Mouse (Mus musculus): ENCODE measurements at regions not wholly inside any gene's neighbourhood (a gene's known extent, or its start where the extent isn't known, plus 50 kb on each side); places are given as distances from the start of the nearest gene placed in this dataset.

DNA sequence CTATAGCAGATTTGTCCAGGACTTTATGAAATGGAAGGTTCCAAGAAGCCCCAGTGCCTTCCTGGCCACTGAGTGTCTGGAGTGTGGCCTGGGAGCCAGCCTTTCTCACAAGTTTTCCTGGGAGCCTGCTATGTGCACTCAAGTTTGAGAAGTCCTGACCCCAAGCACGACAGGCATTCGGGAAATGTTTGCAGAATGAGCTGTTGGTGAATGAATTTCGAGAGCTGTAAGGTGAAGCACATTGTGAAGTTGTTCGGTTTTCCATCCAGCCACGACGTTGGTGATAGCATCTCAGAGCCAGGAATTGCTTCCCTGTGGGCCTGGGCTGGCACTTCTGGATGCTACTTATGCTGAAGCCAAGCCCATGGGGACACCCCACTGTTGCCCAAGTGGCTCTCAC lies 88.9 kb downstream of the Vegfa start:
- no peaks in the 10 kb centered on the region for H3K9me3 ChIP-seq
- WGBS, result 46% methylated on average over 6 of the region's 6 CpGs

GRCm38 (mm10) chr17:45941890-45942375 lies 90.2 kb downstream of the Vegfa start:
- 89% methylated on average over 4 of the region's 4 CpGs for WGBS
- no peaks in the 10 kb centered on the region for H3K36me3 ChIP-seq
- no peak overlapping the region for H3K4me3 ChIP-seq
- peaks cover 44% of the 10 kb centered on the region for H3K4me1 ChIP-seq
- H3K27ac ChIP-seq, result no peak overlapping the region
- no peaks in the 10 kb centered on the region for H3K27me3 ChIP-seq (ENCODE audit: insufficient read depth, poor library complexity, severe bottlenecking)
- H3K9me3 ChIP-seq, result no peaks in the 10 kb centered on the region
- DNase-seq (ENCODE audit: low spot score), result no peak

More for the DNA sequence above, 88.9 kb downstream of the Vegfa start:
- Histone ChIP-seq H3K27ac (no peak overlapping the region), H3K4me3 (no peak overlapping the region), H3K36me3 (no peaks in the 10 kb centered on the region), H3K4me1 (peaks cover 44% of the 10 kb centered on the region), H3K27me3 (ENCODE audit: insufficient read depth, poor library complexity, severe bottlenecking) (no peaks in the 10 kb centered on the region)
- DNase-seq (ENCODE audit: low spot score), result no peak

DNA sequence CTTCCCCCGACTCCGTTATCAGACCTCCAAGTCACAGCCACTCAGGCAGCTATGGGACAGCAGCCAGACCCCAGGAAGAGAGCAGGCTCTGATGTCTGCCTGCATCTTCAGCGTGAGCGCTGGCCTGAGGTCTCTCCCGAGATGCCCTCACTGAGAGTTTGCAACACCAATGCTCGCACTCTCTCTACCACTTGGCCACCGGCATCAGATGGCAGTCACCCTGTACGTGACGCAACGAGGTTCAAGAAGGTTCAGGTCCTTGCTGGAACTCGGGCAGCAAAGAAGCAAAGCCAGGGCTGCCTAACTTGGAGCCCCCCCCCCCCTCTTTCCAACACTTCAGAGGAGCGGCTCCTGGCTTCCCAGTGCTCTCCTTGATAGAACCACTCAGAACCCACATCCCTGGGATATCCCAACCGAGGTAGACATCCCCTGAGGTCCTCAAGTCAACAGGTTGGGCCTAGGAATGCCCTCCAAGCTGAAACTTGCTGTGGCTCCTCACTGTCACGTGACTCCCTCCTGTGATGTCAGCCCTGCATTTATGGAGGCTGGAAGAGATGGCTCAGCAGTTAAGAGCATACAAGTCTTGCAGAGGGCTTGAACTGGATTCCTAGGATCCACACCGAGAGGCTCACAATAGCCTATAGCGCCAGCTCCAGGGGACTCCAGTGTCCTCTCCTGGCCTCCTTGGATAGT lies 91.9 kb downstream of the Vegfa start:
- no peaks in the 10 kb centered on the region for H3K9me3 ChIP-seq
- peak overlapping the region; percentile 17 for H3K27ac ChIP-seq
- H3K4me1 ChIP-seq, result peaks cover 44% of the 10 kb centered on the region
- H3K4me3 ChIP-seq, result 0 out of 2 replicates have a peak overlapping the region, but pooled peaks have one; percentile 5
- no peak for DNase-seq (ENCODE audit: low spot score)
- no peaks in the 10 kb centered on the region for H3K36me3 ChIP-seq
- WGBS, result 54% methylated on average over 16 of the region's 16 CpGs
- peaks cover under 1% of the 10 kb centered on the region; the same call in 1 of the 2 replicates for H3K27me3 ChIP-seq (ENCODE audit: insufficient read depth, poor library complexity, severe bottlenecking)

- Histone ChIP-seq H3K9me3 (no peaks in the 10 kb centered on the region), H3K4me3 (no peak overlapping the region), H3K27ac (no peak overlapping the region), H3K4me1 (peaks cover 39% of the 10 kb centered on the region), H3K27me3 (ENCODE audit: insufficient read depth, poor library complexity, severe bottlenecking) (peaks cover 8% of the 10 kb centered on the region; the same call in 1 of the 2 replicates), H3K36me3 (no peaks in the 10 kb centered on the region)
- no peak for DNase-seq (ENCODE audit: low spot score)
- 30% methylated on average over 1 of the region's 1 CpGs for WGBS
Measured at GRCm38 (mm10) chr17:45938284-45938683, 93.9 kb downstream of the Vegfa start.

DNA sequence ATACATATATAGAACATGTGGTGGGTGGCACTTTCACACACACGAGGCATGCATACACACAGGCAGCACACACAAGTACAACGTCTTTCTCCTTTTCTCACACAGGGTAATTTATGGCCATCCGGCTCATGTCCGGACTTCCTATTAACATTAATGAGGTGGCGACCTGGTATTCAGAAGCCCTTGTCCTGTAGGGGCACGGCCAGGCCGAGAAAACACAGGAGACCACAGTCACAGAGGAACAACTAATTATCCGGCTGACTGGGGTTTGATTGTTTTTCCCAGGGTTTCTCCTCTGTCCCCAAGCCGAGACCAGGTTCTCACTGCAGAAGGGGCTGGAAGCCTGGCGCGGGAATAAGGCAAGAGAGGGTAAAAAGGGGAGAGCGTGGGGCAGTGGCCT lies 95.6 kb downstream of the Vegfa start:
- 78% methylated on average over 12 of the region's 12 CpGs for WGBS
- Histone ChIP-seq H3K36me3 (no peaks in the 10 kb centered on the region), H3K27me3 (ENCODE audit: insufficient read depth, poor library complexity, severe bottlenecking) (peaks cover 8% of the 10 kb centered on the region; the same call in 1 of the 2 replicates), H3K4me1 (peaks cover 48% of the 10 kb centered on the region), H3K4me3 (no peak overlapping the region), H3K9me3 (no peaks in the 10 kb centered on the region), H3K27ac (no peak overlapping the region)
- no peak for DNase-seq (ENCODE audit: low spot score)

- Histone ChIP-seq H3K36me3 (no peaks in the 10 kb centered on the region), H3K9me3 (no peaks in the 10 kb centered on the region), H3K27ac (peak overlapping the region; percentile 30; the same call in 1 of the 2 replicates), H3K27me3 (ENCODE audit: insufficient read depth, poor library complexity, severe bottlenecking) (peaks cover 8% of the 10 kb centered on the region; the same call in 1 of the 2 replicates), H3K4me1 (peaks cover 52% of the 10 kb centered on the region), H3K4me3 (no peak overlapping the region)
- 63% methylated on average over 4 of the region's 4 CpGs for WGBS
- DNase-seq (ENCODE audit: low spot score), result no peak
Measured at GRCm38 (mm10) chr17:45935291-45935690, 96.9 kb downstream of the Vegfa start.

- peaks cover 8% of the 10 kb centered on the region; the same call in 1 of the 2 replicates for H3K27me3 ChIP-seq (ENCODE audit: insufficient read depth, poor library complexity, severe bottlenecking)
- no peak overlapping the region for H3K4me3 ChIP-seq
- 29% methylated on average over 2 of the region's 2 CpGs for WGBS
- no peaks in the 10 kb centered on the region for H3K36me3 ChIP-seq
- no peaks in the 10 kb centered on the region for H3K9me3 ChIP-seq
- peaks cover 48% of the 10 kb centered on the region for H3K4me1 ChIP-seq
- peak overlapping the region; percentile 49; the same call in 1 of the 2 replicates for H3K27ac ChIP-seq
- DNase-seq (ENCODE audit: low spot score), result no peak
Measured at GRCm38 (mm10) chr17:45934002-45934401, 98.2 kb downstream of the Vegfa start.

GRCm38 (mm10) chr17:45933034-45933433 lies 99.1 kb downstream of the Vegfa start:
- no peak for DNase-seq (ENCODE audit: low spot score)
- Histone ChIP-seq H3K4me1 (peaks cover 48% of the 10 kb centered on the region), H3K36me3 (no peaks in the 10 kb centered on the region), H3K27ac (peak overlapping the region; percentile 49; the same call in 1 of the 2 replicates), H3K27me3 (ENCODE audit: insufficient read depth, poor library complexity, severe bottlenecking) (peaks cover 8% of the 10 kb centered on the region; the same call in 1 of the 2 replicates), H3K4me3 (no peak overlapping the region), H3K9me3 (no peaks in the 10 kb centered on the region)
- WGBS, result 44% methylated on average over 10 of the region's 10 CpGs

GRCm38 (mm10) chr17:45932611-45933010 lies 99.6 kb downstream of the Vegfa start:
- peaks cover 48% of the 10 kb centered on the region for H3K4me1 ChIP-seq
- WGBS, result 54% methylated on average over 6 of the region's 6 CpGs
- H3K36me3 ChIP-seq, result no peaks in the 10 kb centered on the region
- H3K27me3 ChIP-seq (ENCODE audit: insufficient read depth, poor library complexity, severe bottlenecking), result peaks cover 8% of the 10 kb centered on the region; the same call in 1 of the 2 replicates
- DNase-seq (ENCODE audit: low spot score), result no peak
- no peaks in the 10 kb centered on the region for H3K9me3 ChIP-seq
- H3K27ac ChIP-seq, result peak overlapping the region; percentile 49; the same call in 1 of the 2 replicates
- no peak overlapping the region for H3K4me3 ChIP-seq

- H3K27ac ChIP-seq, result peak overlapping the region; percentile 70
- no peaks in the 10 kb centered on the region for H3K36me3 ChIP-seq
- no peak for DNase-seq (ENCODE audit: low spot score)
- no peak overlapping the region for H3K4me3 ChIP-seq
- peaks cover 6% of the 10 kb centered on the region; the same call in 1 of the 2 replicates for H3K27me3 ChIP-seq (ENCODE audit: insufficient read depth, poor library complexity, severe bottlenecking)
- peaks cover 56% of the 10 kb centered on the region for H3K4me1 ChIP-seq
- WGBS, result 69% methylated on average over 7 of the region's 7 CpGs
- no peaks in the 10 kb centered on the region for H3K9me3 ChIP-seq
Measured at GRCm38 (mm10) chr17:45929591-45929990, 102.6 kb downstream of the Vegfa start.

DNA sequence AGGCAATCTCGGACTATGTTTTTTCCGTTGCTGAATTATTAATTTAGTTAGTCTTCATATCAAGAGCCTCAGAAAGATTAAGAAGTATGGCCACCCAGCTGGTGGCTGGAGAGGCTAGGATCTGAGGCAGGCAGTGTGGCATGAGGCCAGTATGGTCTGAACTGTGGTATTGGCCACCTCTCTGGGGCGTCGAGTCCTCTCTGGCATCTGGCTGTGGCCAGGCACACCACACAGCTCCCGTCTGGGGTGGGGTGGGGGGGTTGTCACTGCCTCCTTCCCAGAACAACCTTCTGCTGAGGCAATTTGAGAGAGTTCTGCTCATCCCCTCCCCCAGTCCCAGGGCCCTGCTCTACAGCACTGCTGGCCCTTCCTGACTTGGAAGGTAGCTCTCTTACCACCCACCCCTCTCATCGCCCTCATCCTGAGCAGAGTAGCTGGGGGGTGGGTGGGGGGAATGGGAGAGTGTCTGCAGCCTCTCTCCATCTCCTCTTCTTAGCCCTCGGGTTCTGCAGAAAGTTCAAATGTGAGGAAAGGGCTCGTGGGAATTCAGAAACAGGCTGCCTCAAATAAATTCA lies 103.2 kb downstream of the Vegfa start:
- Histone ChIP-seq H3K4me3 (no peak overlapping the region), H3K9me3 (no peaks in the 10 kb centered on the region), H3K27me3 (ENCODE audit: insufficient read depth, poor library complexity, severe bottlenecking) (peaks cover 6% of the 10 kb centered on the region; the same call in 1 of the 2 replicates), H3K27ac (peak overlapping the region; percentile 70; the same call in 1 of the 2 replicates), H3K36me3 (no peaks in the 10 kb centered on the region), H3K4me1 (peaks cover 53% of the 10 kb centered on the region)
- WGBS, result 68% methylated on average over 8 of the region's 8 CpGs
- no peak for DNase-seq (ENCODE audit: low spot score)

GRCm38 (mm10) chr17:45928013-45928412 lies 104.2 kb downstream of the Vegfa start:
- no peaks in the 10 kb centered on the region for H3K36me3 ChIP-seq
- WGBS, result 64% methylated on average over 4 of the region's 4 CpGs
- H3K27me3 ChIP-seq (ENCODE audit: insufficient read depth, poor library complexity, severe bottlenecking), result peaks cover 6% of the 10 kb centered on the region; the same call in 1 of the 2 replicates
- no peak overlapping the region for H3K27ac ChIP-seq
- H3K9me3 ChIP-seq, result no peaks in the 10 kb centered on the region
- H3K4me3 ChIP-seq, result no peak overlapping the region
- DNase-seq (ENCODE audit: low spot score), result no peak
- peaks cover 43% of the 10 kb centered on the region for H3K4me1 ChIP-seq

DNA sequence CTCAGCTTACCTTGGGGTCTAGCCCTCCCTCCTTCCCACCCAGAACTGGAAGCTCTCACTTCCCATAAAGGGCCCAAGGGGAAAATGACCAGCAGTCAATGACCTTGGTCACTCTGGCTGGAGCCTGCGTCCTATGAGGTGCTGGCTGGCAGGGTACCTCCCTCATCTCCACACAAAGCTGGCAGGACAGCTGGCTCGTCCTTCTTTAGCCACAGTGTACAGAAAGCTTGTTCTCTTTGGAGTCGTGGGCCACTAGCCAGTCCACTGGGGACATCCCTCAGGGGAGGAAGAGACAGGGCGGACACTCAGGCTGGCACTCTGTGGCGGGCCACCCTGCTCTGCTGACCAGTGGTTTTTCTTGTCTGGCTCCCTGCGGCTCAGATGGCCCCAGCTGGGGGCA lies 106.3 kb downstream of the Vegfa start:
- 65% methylated on average over 6 of the region's 6 CpGs for WGBS
- Histone ChIP-seq H3K4me3 (no peak overlapping the region), H3K36me3 (no peaks in the 10 kb centered on the region), H3K27me3 (ENCODE audit: insufficient read depth, poor library complexity, severe bottlenecking) (peaks cover 6% of the 10 kb centered on the region; the same call in 1 of the 2 replicates), H3K4me1 (peaks cover 39% of the 10 kb centered on the region), H3K9me3 (no peaks in the 10 kb centered on the region), H3K27ac (peak overlapping the region; percentile 31; the same call in 1 of the 2 replicates)
- DNase-seq (ENCODE audit: low spot score), result no peak

Data from heart, embryonic 10.5 days (tissue).